Mouse (Mus musculus): ENCODE data around the gene 1700029I15Rik.

DNA sequence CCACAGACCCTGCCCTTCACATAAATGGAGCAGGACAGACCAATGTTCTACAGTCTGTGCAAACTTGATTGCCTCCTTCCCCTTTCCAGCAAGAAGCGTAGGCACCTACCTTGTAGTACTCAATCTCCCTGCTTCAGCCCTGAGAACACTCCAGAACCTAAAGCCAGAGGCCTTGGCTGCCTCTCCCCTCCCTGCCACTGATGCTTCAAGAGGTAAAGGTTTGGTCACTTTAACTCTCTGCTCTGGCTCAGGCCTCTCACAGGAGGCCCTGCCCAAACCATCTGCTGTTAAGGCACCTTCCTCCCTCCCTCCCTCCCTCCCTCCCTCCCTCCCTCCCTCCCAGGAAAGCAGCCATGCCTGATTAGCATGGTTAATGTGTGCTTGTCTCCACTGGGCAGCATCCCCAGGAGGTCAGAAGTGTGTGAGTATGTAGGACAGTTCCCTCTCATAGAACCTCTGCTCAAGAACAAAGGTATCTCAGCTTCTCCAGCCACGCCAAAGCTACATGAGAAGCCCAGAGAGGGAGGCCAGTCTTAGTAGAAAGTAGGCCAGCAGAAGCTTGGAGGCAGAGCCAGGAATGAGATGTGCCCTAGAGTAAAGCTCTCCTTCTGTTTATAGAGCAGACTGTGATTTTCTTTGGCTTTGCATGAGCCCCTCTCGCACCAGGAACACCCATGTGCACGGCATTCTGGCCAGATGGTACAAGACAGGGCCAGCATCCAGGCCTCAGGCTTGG lies 20.4 kb downstream of the 1700029I15Rik start:
- TF ChIP-seq POLR2A (IDR thresholded peaks at IDR 0.05; ENCODE audit: low read depth, low read length) (no peak), CTCF (IDR thresholded peaks at IDR 0.05; ENCODE audit: extremely low read depth, insufficient read depth, insufficient read length, insufficient replicate concordance) (no peak)
